Mouse (Mus musculus) CH12.LX (cell line): ENCODE measurements around the gene Kcnip4. TPM values are rescaled to one million over a fixed set of nuclear protein-coding genes. Genes with fewer than 3 reads are reported as not detected.

ENCODE experiments used
- DNase-seq: peaks from one replicate; pipeline ENCODE4 v3.0.0-alpha.2; 2013; ENCODE audit errors: extremely low read depth
- H3K27ac ChIP-seq: 2 replicates; pipeline ENCODE4 v1.5.1; 2012; ENCODE audit warnings: low read depth, mild to moderate bottlenecking, control low read depth, moderate library complexity; ENCODE audit not compliant: insufficient read depth
- H3K27me3 ChIP-seq: replicated peaks from 2 replicates; pipeline ENCODE3; 2012; ENCODE audit warnings: inconsistent platforms
- H3K36me3 ChIP-seq, 2 experiments: replicated peaks in 1 of 2; 2 replicates each; pipeline versions ENCODE3 to v1.6.1; 2012; ENCODE audit warnings: inconsistent platforms in 1 of 2, low read length in 1 of 2, mild to moderate bottlenecking in 1 of 2, mixed read lengths in 1 of 2, moderate library complexity in 1 of 2; ENCODE audit not compliant: control insufficient read depth in 1 of 2, insufficient read depth in 1 of 2
- H3K4me1 ChIP-seq, 2 experiments: 2 replicates each; pipeline ENCODE4 v1.6.1; 2012; ENCODE audit warnings: inconsistent platforms in 1 of 2, moderate library complexity in 1 of 2; ENCODE audit not compliant: insufficient read depth in 2 of 2, control insufficient read depth in 1 of 2
- H3K4me2 ChIP-seq: 2 replicates; pipeline ENCODE4 v1.6.1; 2012; ENCODE audit warnings: low read depth, mild to moderate bottlenecking, control low read depth; ENCODE audit not compliant: poor library complexity, insufficient read depth, severe bottlenecking
- H3K4me3 ChIP-seq, 3 experiments: fragments of 150-350 bp in 1 of 3; sonication (generic) in 1 of 3; replicated peaks in 1 of 3; 2 replicates each; pipeline versions ENCODE3 to v1.5.1; 2011 to 2012; ENCODE audit warnings: low read depth in 2 of 3, low read length in 2 of 3, mild to moderate bottlenecking in 2 of 3, moderate library complexity in 2 of 3, control low read depth in 1 of 3, improper control_type of control experiment in 1 of 3, inconsistent platforms in 1 of 3, mixed read lengths in 1 of 3; ENCODE audit not compliant: poor library complexity in 1 of 3
- H3K79me2 ChIP-seq: replicated peaks from 2 replicates; pipeline ENCODE4 v1.6.1; 2012; ENCODE audit warnings: mild to moderate bottlenecking, moderate library complexity; ENCODE audit not compliant: control insufficient read depth, poor library complexity, insufficient read depth, severe bottlenecking; ENCODE audit errors: extremely low read depth
- H3K9ac ChIP-seq: 2 replicates; pipeline ENCODE4 v1.6.1; 2012; ENCODE audit warnings: low read depth, mild to moderate bottlenecking, control low read depth, moderate library complexity; ENCODE audit not compliant: insufficient read depth
- H3K9me3 ChIP-seq: replicated peaks from 2 replicates; pipeline ENCODE3; 2012; ENCODE audit warnings: low read length, inconsistent platforms, mixed read lengths
- CHD1 ChIP-seq: IDR thresholded peaks from 2 replicates; pipeline ENCODE4 v1.6.1; 2012; ENCODE audit warnings: low read depth, low read length, improper control_type of control experiment, inconsistent platforms
- CTCF ChIP-seq, 2 experiments: IDR thresholded peaks in 1 of 2; conservative IDR thresholded peaks in 1 of 2; 2 replicates each; pipeline ENCODE4 v1.5.1; 2011 to 2012; ENCODE audit warnings: low read depth in 2 of 2, low read length in 2 of 2, improper control_type of control experiment in 1 of 2, inconsistent platforms in 1 of 2, mild to moderate bottlenecking in 1 of 2, moderate library complexity in 1 of 2
- E2F4 ChIP-seq: IDR thresholded peaks from 2 replicates; pipeline ENCODE4 v1.6.1; 2011; ENCODE audit warnings: low read depth, low read length, improper control_type of control experiment; ENCODE audit not compliant: insufficient replicate concordance
- GABPA ChIP-seq: IDR thresholded peaks from 2 replicates; pipeline ENCODE4 v1.6.1; 2012; ENCODE audit warnings: low read depth, low read length, improper control_type of control experiment, inconsistent platforms; ENCODE audit not compliant: insufficient replicate concordance
- HCFC1 ChIP-seq: IDR thresholded peaks from 2 replicates; pipeline ENCODE4 v1.6.1; 2012; ENCODE audit warnings: low read depth, mild to moderate bottlenecking, inconsistent platforms, low read length, improper control_type of control experiment
- JUN ChIP-seq: IDR thresholded peaks from 2 replicates; pipeline ENCODE4 v1.6.1; 2011; ENCODE audit warnings: low read depth, mild to moderate bottlenecking, low read length, improper control_type of control experiment, moderate library complexity; ENCODE audit not compliant: insufficient read depth
- JUND ChIP-seq: conservative IDR thresholded peaks from 2 replicates; pipeline ENCODE4 v1.6.1; 2011; ENCODE audit warnings: low read depth, low read length, improper control_type of control experiment
- MAZ ChIP-seq: IDR thresholded peaks from 2 replicates; pipeline ENCODE4 v1.6.1; 2012; ENCODE audit warnings: low read depth, mild to moderate bottlenecking, inconsistent platforms, low read length, improper control_type of control experiment, moderate library complexity
- MEF2A ChIP-seq: IDR thresholded peaks from 2 replicates; pipeline ENCODE4 v1.6.1; 2014; ENCODE audit warnings: low read depth, mild to moderate bottlenecking, inconsistent platforms, low read length, improper control_type of control experiment, borderline replicate concordance
- NELFE ChIP-seq: IDR thresholded peaks from 2 replicates; pipeline ENCODE4 v1.6.1; 2011; ENCODE audit warnings: low read depth, low read length, improper control_type of control experiment
- PAX5 ChIP-seq: IDR thresholded peaks from 2 replicates; pipeline ENCODE4 v1.6.1; 2012; ENCODE audit warnings: low read length, inconsistent platforms, mixed read lengths
- POLR2AphosphoS2 ChIP-seq: IDR thresholded peaks from 2 replicates; pipeline ENCODE4 v1.6.1; 2011; ENCODE audit warnings: low read depth, low read length, improper control_type of control experiment
- RAD21 ChIP-seq: IDR thresholded peaks from 2 replicates; pipeline ENCODE4 v1.6.1; 2011; ENCODE audit warnings: low read depth, mild to moderate bottlenecking, low read length, improper control_type of control experiment, moderate library complexity
- SIN3A ChIP-seq: IDR thresholded peaks from 2 replicates; pipeline ENCODE4 v1.6.1; 2012; ENCODE audit warnings: low read length, improper control_type of control experiment, inconsistent platforms
- SMC3 ChIP-seq: IDR thresholded peaks from 2 replicates; pipeline ENCODE4 v1.6.1; 2011; ENCODE audit warnings: low read depth, low read length, improper control_type of control experiment
- TBP ChIP-seq: conservative IDR thresholded peaks from 2 replicates; pipeline ENCODE4 v1.6.1; 2011; ENCODE audit warnings: low read depth, low read length, improper control_type of control experiment
- TCF12 ChIP-seq: IDR thresholded peaks from 2 replicates; pipeline ENCODE4 v1.6.1; 2014; ENCODE audit warnings: low read depth, mild to moderate bottlenecking, inconsistent platforms, low read length, improper control_type of control experiment
- UBTF ChIP-seq: IDR thresholded peaks from 2 replicates; pipeline ENCODE4 v1.6.1; 2012; ENCODE audit warnings: low read depth, mild to moderate bottlenecking, inconsistent platforms, low read length, improper control_type of control experiment, moderate library complexity
- USF1 ChIP-seq: IDR thresholded peaks from 2 replicates; pipeline ENCODE4 v1.6.1; 2014; ENCODE audit warnings: low read depth, mild to moderate bottlenecking, inconsistent platforms, low read length, improper control_type of control experiment
- ZNF384 ChIP-seq: IDR thresholded peaks from 2 replicates; pipeline ENCODE4 v1.6.1; 2012; ENCODE audit warnings: low read depth, low read length, improper control_type of control experiment, inconsistent platforms
- dilution Hi-C: fragments of 300-500 bp; cut with MboI; formaldehyde crosslinking; loops from 2 replicates; pipeline ENCODE4 v1.14.3; 2020; ENCODE audit warnings: low sequenced_read_pairs; ENCODE audit not compliant: extremely low pct_unique_long_range_greater_than_20kb, extremely low pct_ligation_motif_present
- in situ Hi-C: fragments of 300-500 bp; cut with MboI; formaldehyde crosslinking; loops from 3 replicates; pipeline ENCODE4 v1.14.3; 2019; ENCODE audit warnings: low sequenced_read_pairs, low pct_ligation_motif_present, low pct_unique_long_range_greater_than_20kb, mixed read lengths
- polyA plus RNA-seq: library from polyadenylated mRNA; unstranded; fragments of >175 nt; gene quantifications from 2 replicates; pipeline ENCODE4 v1.2.1, GENCODE M21; 2012; ENCODE audit warnings: low read depth; ENCODE audit not compliant: insufficient read length
- total RNA-seq, 2 experiments: library from RNA; depleted of rRNA; stranded (reverse); fragments of 300-350 nt in 1 of 2; fragments of >200 nt in 1 of 2; gene quantifications; 2 replicates each; pipeline ENCODE4 v1.2.3; 2012 to 2014

Kcnip4 gene
- total and polyA plus RNA-seq, 3 experiments, result 0.80 TPM; not detected in 2

GRCm38 (mm10) chr5:48890216-48890615 is 634.5 kb downstream of the Kcnip4 start:
- in situ Hi-C loops, result no loop called here
- dilution Hi-C loops, result no loop called here

GRCm38 (mm10) chr5:48889395-48890194 is 635.1 kb downstream of the Kcnip4 start:
- H3K27ac ChIP-seq, result no peak overlapping the region
- DNase-seq, result no peak
- in situ Hi-C loops (no loop called here), dilution Hi-C loops (no loop called here)
- H3K9ac ChIP-seq, result no peak overlapping the region
- no peaks in the 10 kb centered on the region for H3K36me3 ChIP-seq
- H3K4me2 ChIP-seq, result no peak overlapping the region
- peaks cover 19% of the 10 kb centered on the region for H3K9me3 ChIP-seq
- H3K4me1 ChIP-seq, result no peaks in the 10 kb centered on the region
- no peak overlapping the region for H3K4me3 ChIP-seq
- H3K79me2 ChIP-seq, result no peaks in the 10 kb centered on the region
- no peak for TF ChIP-seq NELFE
- no peak for TF ChIP-seq SMC3
- TF ChIP-seq CTCF (conservative IDR thresholded peaks at IDR 0.05 in 1 of 2, IDR thresholded peaks at IDR 0.05 in 1 of 2; ENCODE audit: low read depth in 2 of 2, low read length in 2 of 2), result no peak
- TF ChIP-seq PAX5, result no peak
- no peak for TF ChIP-seq UBTF
- TF ChIP-seq E2F4, result no peak
- no peak for TF ChIP-seq TCF12
- no peak for TF ChIP-seq TBP
- TF ChIP-seq USF1, result no peak
- TF ChIP-seq GABPA, result no peak
- no peak for TF ChIP-seq RAD21
- no peak for TF ChIP-seq MEF2A
- TF ChIP-seq HCFC1, result no peak
- no peak for TF ChIP-seq ZNF384
- no peak for TF ChIP-seq CHD1
- no peak for TF ChIP-seq JUND
- no peak for TF ChIP-seq SIN3A
- TF ChIP-seq JUN, result no peak
- TF ChIP-seq, all 38 proteins: peak for 0
- no peaks in the 10 kb centered on the region for H3K27me3 ChIP-seq

More at GRCm38 (mm10) chr5:48890216-48890615, 634.5 kb downstream of the Kcnip4 start:
- no peak for DNase-seq
- Histone ChIP-seq H3K9ac (no peak overlapping the region), H3K4me2 (no peak overlapping the region), H3K27me3 (no peaks in the 10 kb centered on the region), H3K9me3 (peaks cover 21% of the 10 kb centered on the region), H3K36me3 (no peaks in the 10 kb centered on the region), H3K79me2 (no peaks in the 10 kb centered on the region), H3K27ac (no peak overlapping the region), H3K4me3 (no peak overlapping the region), H3K4me1 (no peaks in the 10 kb centered on the region)
- TF ChIP-seq PAX5 (no peak), POLR2AphosphoS2 (no peak), ZNF384 (no peak), MEF2A (no peak), GABPA (no peak), MAZ (no peak), TCF12 (no peak)
